Mouse (Mus musculus) testis, postnatal 14 days (tissue): ENCODE measurements around the gene Noa1.

Source experiments
- DNase-seq: peaks from one replicate; pipeline ENCODE4 v3.0.0; 2021; ENCODE audit warnings: low spot score

Gene Noa1

DNA sequence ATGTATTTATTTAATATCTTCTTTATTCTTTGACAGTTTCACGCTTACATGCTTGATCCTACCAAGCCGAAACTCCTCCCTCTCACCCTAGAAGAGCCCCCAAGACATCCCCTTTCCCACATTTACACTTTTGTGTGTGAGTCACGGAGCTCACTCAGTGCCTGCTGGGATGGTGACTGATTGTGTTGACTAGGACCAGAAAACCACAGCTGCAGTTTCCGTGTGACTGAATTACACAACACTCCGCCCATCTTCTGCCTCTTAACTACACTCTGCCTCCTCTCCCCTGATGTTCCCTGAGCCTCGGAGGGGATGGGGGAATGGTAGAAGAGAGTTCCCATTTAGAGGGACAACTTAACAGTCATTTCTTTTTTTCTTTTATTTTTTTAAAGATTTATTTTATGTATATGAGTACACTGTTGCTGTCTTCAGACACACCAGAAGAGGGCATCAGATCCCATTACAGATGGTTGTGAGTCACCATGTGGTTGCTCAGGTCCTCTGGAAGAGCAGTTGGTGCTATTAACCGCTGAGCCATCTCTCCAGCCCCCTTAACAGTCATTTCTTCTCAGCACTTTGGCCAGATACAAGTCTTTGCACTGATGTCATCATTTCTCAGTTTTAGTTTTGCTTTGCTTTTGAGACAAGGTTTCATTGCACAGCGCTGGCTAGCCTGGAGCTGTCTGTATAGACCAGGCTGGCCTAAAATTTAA lies 57.6 kb downstream of the Noa1 start:
- DNase-seq = no peak

DNA sequence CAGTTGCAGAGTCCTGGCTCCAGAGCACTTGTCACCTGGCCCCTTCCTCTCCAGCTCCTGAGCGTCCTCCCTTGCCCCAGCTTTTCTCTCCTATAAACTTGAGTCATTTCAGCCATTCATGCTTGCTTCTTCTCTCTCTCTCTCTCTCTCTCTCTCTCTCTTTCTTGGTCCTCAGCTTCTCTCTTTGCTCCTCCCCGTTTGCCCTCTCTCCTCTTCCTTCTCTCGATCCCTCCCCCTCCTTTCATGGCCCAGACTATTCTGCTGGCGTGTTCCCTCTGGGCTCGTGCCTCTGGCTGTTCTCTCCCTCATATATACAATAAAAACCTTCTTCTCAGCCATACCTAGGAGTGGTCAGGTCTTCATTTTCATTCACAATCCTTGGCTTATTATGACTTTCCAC lies 58.2 kb downstream of the Noa1 start:
- no peak for DNase-seq

DNA sequence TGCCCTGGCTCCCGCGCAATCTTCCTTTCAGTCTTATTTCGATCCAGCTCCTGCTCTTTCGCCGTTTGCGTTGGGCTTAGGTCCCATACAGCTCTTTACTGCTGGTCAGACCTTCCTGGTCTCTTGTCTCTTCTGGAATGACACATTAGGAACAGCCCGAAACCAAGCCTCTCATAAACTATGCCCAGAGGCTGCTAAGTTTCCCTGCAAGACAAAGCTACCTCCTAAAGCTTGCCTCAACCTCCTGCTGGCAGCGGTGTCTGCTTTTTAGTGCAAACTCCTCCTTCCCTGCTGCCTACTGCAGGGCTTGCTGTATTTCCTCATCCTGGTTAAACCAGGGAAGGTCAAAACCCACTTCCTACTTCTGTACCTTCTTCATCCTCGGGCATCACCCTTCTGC lies 59.8 kb downstream of the Noa1 start:
- DNase-seq = no peak

DNA sequence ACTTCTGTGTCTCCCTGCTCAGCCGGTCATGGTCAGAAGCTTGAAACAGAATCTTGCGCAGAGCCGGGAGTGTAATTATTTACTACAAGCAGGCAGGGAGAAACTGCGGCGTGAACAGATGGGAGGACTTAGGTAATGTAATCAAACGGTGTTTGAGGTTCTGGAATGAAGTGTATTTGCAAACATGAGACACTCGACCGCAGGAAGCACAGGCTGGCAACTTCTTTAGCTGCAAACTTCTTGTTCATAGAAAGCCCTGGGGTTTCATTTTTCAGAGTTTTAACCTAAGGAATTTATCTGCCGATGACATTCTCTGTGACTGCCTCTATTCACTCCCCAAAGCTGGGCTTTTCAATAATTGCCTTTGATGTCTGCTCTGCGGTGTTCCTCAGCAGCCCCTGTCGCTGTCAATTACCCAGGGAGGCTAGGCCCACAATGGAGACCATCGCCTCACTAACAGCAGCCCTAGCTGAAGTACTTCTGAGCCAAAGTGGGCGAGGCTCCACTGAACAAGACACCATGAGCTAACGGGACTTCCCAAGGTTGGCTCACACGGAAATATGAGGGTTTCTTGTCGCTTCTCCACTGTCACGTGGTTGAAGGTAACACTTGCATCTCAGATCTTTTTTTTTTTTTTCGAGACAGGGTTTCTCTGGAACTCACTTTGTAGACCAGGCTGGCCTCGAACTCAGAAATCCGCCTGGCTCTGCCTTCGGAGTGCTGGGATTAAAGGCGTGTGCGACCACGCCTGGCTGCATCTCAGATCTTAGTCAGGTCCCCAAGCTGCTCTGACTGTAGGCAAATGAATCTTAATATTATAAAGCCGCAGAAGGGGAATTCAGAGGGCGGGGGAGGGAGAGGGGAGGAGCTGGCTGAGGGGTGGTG lies 63.9 kb downstream of the Noa1 start:
- DNase-seq = no peak

DNA sequence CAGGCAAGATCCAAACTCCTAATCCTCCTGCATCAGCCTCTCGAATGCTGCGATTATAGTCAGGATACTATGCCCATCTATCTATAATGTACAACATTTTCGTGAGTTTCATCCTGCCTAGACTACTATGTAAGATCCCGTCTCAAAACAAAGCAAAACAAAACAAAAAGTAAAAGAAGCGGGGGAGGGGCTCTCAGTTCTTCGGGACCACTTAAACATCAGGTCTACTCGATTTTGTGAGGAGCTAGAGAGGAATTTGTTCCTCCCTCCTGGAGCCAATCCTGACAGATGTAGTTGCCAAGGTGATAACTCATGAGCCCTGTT lies 64.5 kb downstream of the Noa1 start:
- no peak for DNase-seq

DNA sequence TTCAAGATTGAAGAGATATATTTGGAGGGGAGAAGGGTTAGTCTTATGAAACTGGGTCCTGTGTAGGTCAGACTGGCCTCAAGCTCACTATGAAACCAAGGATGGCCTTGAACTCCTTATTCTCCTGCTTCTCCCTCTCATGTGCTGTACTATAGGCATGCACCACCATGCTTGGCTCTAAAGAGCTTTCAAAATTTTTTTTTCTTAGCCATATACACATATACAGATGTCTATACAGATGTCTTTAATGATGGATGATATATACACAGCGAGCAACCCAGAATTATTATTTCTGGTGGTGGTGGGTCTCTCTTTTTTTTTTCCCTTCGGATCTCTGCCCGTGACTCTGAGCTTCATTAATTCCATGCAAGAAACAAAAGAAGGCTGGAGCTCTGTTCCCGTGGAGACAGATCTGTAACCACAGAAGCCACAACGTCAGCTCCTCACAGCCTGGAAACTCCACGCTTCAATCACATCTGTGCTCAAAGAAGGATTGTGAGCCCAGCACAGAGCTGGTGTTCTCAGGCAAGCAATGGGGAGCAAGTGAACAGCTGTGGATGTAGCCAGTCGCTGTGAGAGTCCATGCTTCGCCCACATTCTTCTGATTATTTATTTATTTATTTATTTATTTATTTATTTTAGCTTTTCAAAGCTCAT lies 65.4 kb downstream of the Noa1 start:
- DNase-seq = no peak
